Mouse (Mus musculus): ENCODE results near the gene Ankrd63. TPM values are rescaled to one million over a fixed set of nuclear protein-coding genes. Genes with fewer than 3 reads are reported as not detected.

Ankrd63 gene
- polyA plus RNA-seq, 1 experiment from 2014 or later: not detected

- Histone ChIP-seq H3K9ac (ENCODE audit: low read length) (peak overlapping the region; percentile 27; the same call in 1 of the 2 replicates), H3K36me3 (ENCODE audit: control insufficient read depth, insufficient read depth, low read length) (no peaks in the 10 kb centered on the region), H3K27me3 (ENCODE audit: control insufficient read depth, insufficient read depth, low read length) (peaks cover 71% of the 10 kb centered on the region), H3K27ac (replicated peaks; ENCODE audit: low read depth, low read length) (no peak overlapping the region), H3K9me3 (ENCODE audit: control insufficient read depth, low read length) (no peaks in the 10 kb centered on the region; the same call in 1 of the 2 replicates), H3K4me3 (ENCODE audit: low read depth, low read length) (peak overlapping the region; percentile 39), H3K4me1 (ENCODE audit: control insufficient read depth, insufficient read depth, low read length) (peaks cover 4% of the 10 kb centered on the region), H3K4me2 (ENCODE audit: low read depth, severe bottlenecking) (peak overlapping the region; percentile 67)
- DNase-seq (ENCODE audit: low spot score) (peak; percentile 56), ATAC-seq (ENCODE audit: insufficient number of reproducible peaks, low FRiP score, low TSS enrichment, low read depth) (no peak)
- WGBS: under 1% methylated on average over 82 of the region's 89 CpGs
Observed at GRCm38 (mm10) chr2:118676839-118677741, 26.7 kb downstream of the Ankrd63 start.

DNA sequence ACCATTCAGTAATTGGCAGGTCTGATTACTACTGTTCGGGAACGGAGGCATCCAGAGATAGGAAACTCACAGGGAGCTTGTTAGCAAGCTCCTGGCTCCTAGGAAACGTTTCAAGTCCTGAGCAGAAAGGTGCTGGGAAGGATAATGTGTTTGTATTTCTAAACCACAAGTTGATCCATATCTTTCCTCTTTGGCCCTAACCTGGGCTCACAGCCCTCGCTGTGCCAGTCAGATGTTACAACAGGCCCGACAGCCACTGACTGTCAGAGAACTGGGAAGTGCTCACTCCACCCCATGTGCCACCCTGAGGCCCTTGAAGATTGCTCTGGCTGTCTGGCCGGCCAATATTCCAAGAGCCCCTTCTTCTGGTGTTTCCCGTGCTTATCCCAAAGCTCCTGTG, 29.3 kb downstream of the Ankrd63 start:
- Histone ChIP-seq H3K27me3 (ENCODE audit: control insufficient read depth, insufficient read depth, low read length) (peaks cover 66% of the 10 kb centered on the region), H3K36me3 (ENCODE audit: control insufficient read depth, insufficient read depth, low read length) (no peaks in the 10 kb centered on the region), H3K4me2 (ENCODE audit: low read depth, severe bottlenecking) (no peak overlapping the region), H3K9ac (ENCODE audit: low read length) (no peak overlapping the region), H3K4me3 (ENCODE audit: low read depth, low read length) (no peak overlapping the region), H3K9me3 (ENCODE audit: control insufficient read depth, low read length) (no peaks in the 10 kb centered on the region; the same call in 1 of the 2 replicates), H3K4me1 (ENCODE audit: control insufficient read depth, insufficient read depth, low read length) (peaks cover 4% of the 10 kb centered on the region), H3K27ac (replicated peaks; ENCODE audit: low read depth, low read length) (no peak overlapping the region)
- DNase-seq (ENCODE audit: low spot score) (no peak), ATAC-seq (ENCODE audit: insufficient number of reproducible peaks, low FRiP score, low TSS enrichment, low read depth) (no peak)
- 8% methylated on average over 7 of the region's 7 CpGs for WGBS

GRCm38 (mm10) chr2:118673686-118674465, 29.9 kb downstream of the Ankrd63 start:
- no peak overlapping the region for H3K9ac ChIP-seq (ENCODE audit: low read length)
- no peaks in the 10 kb centered on the region for H3K36me3 ChIP-seq (ENCODE audit: control insufficient read depth, insufficient read depth, low read length)
- H3K27ac ChIP-seq (replicated peaks; ENCODE audit: low read depth, low read length): no peak overlapping the region
- H3K4me2 ChIP-seq (ENCODE audit: low read depth, severe bottlenecking): no peak overlapping the region
- H3K27me3 ChIP-seq (ENCODE audit: control insufficient read depth, insufficient read depth, low read length): peaks cover 64% of the 10 kb centered on the region
- ATAC-seq (ENCODE audit: insufficient number of reproducible peaks, low FRiP score, low TSS enrichment, low read depth) (no peak), DNase-seq (ENCODE audit: low spot score) (no peak)
- no peak overlapping the region for H3K4me3 ChIP-seq (ENCODE audit: low read depth, low read length)
- H3K9me3 ChIP-seq (ENCODE audit: control insufficient read depth, low read length): no peaks in the 10 kb centered on the region; the same call in 1 of the 2 replicates
- 24% methylated on average over 15 of the region's 15 CpGs for WGBS
- H3K4me1 ChIP-seq (ENCODE audit: control insufficient read depth, insufficient read depth, low read length): peaks cover 4% of the 10 kb centered on the region

DNA sequence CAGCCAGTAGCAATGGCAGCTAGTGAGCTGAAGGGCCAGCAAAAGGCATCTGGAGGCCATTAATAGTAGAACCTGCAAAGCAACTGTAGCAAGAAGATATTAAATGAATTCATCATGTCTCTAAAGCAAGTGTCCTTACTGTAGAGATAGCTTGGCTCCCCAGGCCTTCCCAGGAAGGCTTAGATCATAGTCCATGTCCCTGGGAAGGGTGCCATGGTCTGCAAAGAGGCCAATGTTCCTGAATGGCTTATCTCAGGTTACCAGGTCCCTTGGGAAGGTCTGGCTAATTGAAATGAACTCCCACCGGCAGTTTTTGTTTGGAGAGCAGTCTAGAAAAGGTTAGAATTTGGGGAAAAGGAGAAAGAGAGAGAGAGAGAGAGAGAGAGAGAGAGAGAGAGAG, 32.0 kb downstream of the Ankrd63 start:
- no peaks in the 10 kb centered on the region for H3K36me3 ChIP-seq (ENCODE audit: control insufficient read depth, insufficient read depth, low read length)
- no peak overlapping the region for H3K27ac ChIP-seq (replicated peaks; ENCODE audit: low read depth, low read length)
- H3K9me3 ChIP-seq (ENCODE audit: control insufficient read depth, low read length): no peaks in the 10 kb centered on the region; the same call in 1 of the 2 replicates
- no peak overlapping the region for H3K4me2 ChIP-seq (ENCODE audit: low read depth, severe bottlenecking)
- WGBS: 67% methylated on average over 1 of the region's 1 CpGs
- peaks cover 42% of the 10 kb centered on the region for H3K27me3 ChIP-seq (ENCODE audit: control insufficient read depth, insufficient read depth, low read length)
- H3K9ac ChIP-seq (ENCODE audit: low read length): no peak overlapping the region
- DNase-seq (ENCODE audit: low spot score): no peak
- no peak overlapping the region for H3K4me3 ChIP-seq (ENCODE audit: low read depth, low read length)
- ATAC-seq (ENCODE audit: insufficient number of reproducible peaks, low FRiP score, low TSS enrichment, low read depth): no peak
- peaks cover 1% of the 10 kb centered on the region for H3K4me1 ChIP-seq (ENCODE audit: control insufficient read depth, insufficient read depth, low read length)

GRCm38 (mm10) chr2:118669785-118670184, 34.0 kb downstream of the Ankrd63 start:
- DNase-seq (ENCODE audit: low spot score): no peak
- H3K27me3 ChIP-seq (ENCODE audit: control insufficient read depth, insufficient read depth, low read length): peaks cover 25% of the 10 kb centered on the region
- no peak overlapping the region for H3K4me2 ChIP-seq (ENCODE audit: low read depth, severe bottlenecking)
- no peaks in the 10 kb centered on the region for H3K9me3 ChIP-seq (ENCODE audit: control insufficient read depth, low read length)
- H3K4me1 ChIP-seq (ENCODE audit: control insufficient read depth, insufficient read depth, low read length): no peaks in the 10 kb centered on the region
- no peak overlapping the region for H3K4me3 ChIP-seq (ENCODE audit: low read depth, low read length)
- H3K27ac ChIP-seq (replicated peaks; ENCODE audit: low read depth, low read length): no peak overlapping the region
- H3K36me3 ChIP-seq (ENCODE audit: control insufficient read depth, insufficient read depth, low read length): no peaks in the 10 kb centered on the region
- 43% methylated on average over 2 of the region's 2 CpGs for WGBS
- no peak overlapping the region for H3K9ac ChIP-seq (ENCODE audit: low read length)
- ATAC-seq (ENCODE audit: insufficient number of reproducible peaks, low FRiP score, low TSS enrichment, low read depth): no peak

GRCm38 (mm10) chr2:118669245-118669644, 34.5 kb downstream of the Ankrd63 start:
- Histone ChIP-seq H3K9me3 (ENCODE audit: control insufficient read depth, low read length) (no peaks in the 10 kb centered on the region), H3K9ac (ENCODE audit: low read length) (no peak overlapping the region), H3K36me3 (ENCODE audit: control insufficient read depth, insufficient read depth, low read length) (no peaks in the 10 kb centered on the region), H3K4me1 (ENCODE audit: control insufficient read depth, insufficient read depth, low read length) (no peaks in the 10 kb centered on the region), H3K27me3 (ENCODE audit: control insufficient read depth, insufficient read depth, low read length) (peaks cover 22% of the 10 kb centered on the region), H3K27ac (replicated peaks; ENCODE audit: low read depth, low read length) (no peak overlapping the region), H3K4me2 (ENCODE audit: low read depth, severe bottlenecking) (no peak overlapping the region), H3K4me3 (ENCODE audit: low read depth, low read length) (no peak overlapping the region)
- no peak for DNase-seq (ENCODE audit: low spot score)
- WGBS: 65% methylated on average over 6 of the region's 6 CpGs
- ATAC-seq (ENCODE audit: insufficient number of reproducible peaks, low FRiP score, low TSS enrichment, low read depth): no peak

DNA sequence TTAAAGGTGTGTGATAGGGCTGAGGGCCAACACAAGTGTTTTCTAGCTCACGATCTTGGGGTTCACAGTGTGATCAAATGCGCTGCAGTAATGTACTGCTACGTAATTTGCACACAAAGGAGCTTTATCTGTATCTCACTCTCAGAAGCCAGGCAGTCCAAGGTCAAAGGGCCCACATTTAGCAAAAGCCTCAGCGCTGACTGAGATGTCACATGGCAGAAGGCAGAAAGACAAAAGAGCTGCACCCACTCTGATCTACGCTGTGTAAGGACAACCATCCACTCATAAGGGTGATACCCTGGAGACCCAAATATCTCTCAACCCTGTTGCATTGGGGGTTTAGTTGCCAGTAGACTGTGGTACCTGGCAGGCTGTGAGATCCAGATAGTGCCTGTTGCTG, 36.6 kb downstream of the Ankrd63 start:
- no peak overlapping the region for H3K27ac ChIP-seq (replicated peaks; ENCODE audit: low read depth, low read length)
- peaks cover 4% of the 10 kb centered on the region for H3K4me1 ChIP-seq (ENCODE audit: control insufficient read depth, insufficient read depth, low read length)
- DNase-seq (ENCODE audit: low spot score) (no peak), ATAC-seq (ENCODE audit: insufficient number of reproducible peaks, low FRiP score, low TSS enrichment, low read depth) (no peak)
- WGBS: 83% methylated on average over 5 of the region's 5 CpGs
- H3K36me3 ChIP-seq (ENCODE audit: control insufficient read depth, insufficient read depth, low read length): no peaks in the 10 kb centered on the region
- no peak overlapping the region for H3K4me2 ChIP-seq (ENCODE audit: low read depth, severe bottlenecking)
- no peak overlapping the region for H3K9ac ChIP-seq (ENCODE audit: low read length)
- H3K9me3 ChIP-seq (ENCODE audit: control insufficient read depth, low read length): no peaks in the 10 kb centered on the region
- peaks cover 17% of the 10 kb centered on the region for H3K27me3 ChIP-seq (ENCODE audit: control insufficient read depth, insufficient read depth, low read length)
- no peak overlapping the region for H3K4me3 ChIP-seq (ENCODE audit: low read depth, low read length)

- Histone ChIP-seq H3K36me3 (ENCODE audit: control insufficient read depth, insufficient read depth, low read length) (no peaks in the 10 kb centered on the region), H3K4me3 (ENCODE audit: low read depth, low read length) (no peak overlapping the region), H3K9me3 (ENCODE audit: control insufficient read depth, low read length) (no peaks in the 10 kb centered on the region), H3K27me3 (ENCODE audit: control insufficient read depth, insufficient read depth, low read length) (peaks cover 16% of the 10 kb centered on the region), H3K9ac (ENCODE audit: low read length) (no peak overlapping the region), H3K27ac (replicated peaks; ENCODE audit: low read depth, low read length) (no peak overlapping the region), H3K4me1 (ENCODE audit: control insufficient read depth, insufficient read depth, low read length) (peaks cover 4% of the 10 kb centered on the region), H3K4me2 (ENCODE audit: low read depth, severe bottlenecking) (no peak overlapping the region)
- 86% methylated on average over 4 of the region's 4 CpGs for WGBS
- ATAC-seq (ENCODE audit: insufficient number of reproducible peaks, low FRiP score, low TSS enrichment, low read depth) (no peak), DNase-seq (ENCODE audit: low spot score) (no peak)
Observed at GRCm38 (mm10) chr2:118665616-118666015, 38.1 kb downstream of the Ankrd63 start.

Measured in limb, embryonic 11.5 days (tissue).